Mouse (Mus musculus) kidney, postnatal 25 days (tissue): Measurements from ENCODE around the gene Trmt112.
A peak's percentile ranks its signal among the peaks of the same experiment; 100 is the strongest.

Experiments
- DNase-seq, 2 experiments: peaks; one replicate each; pipeline ENCODE4 v3.0.0; 2021; ENCODE audit warnings: mixed read lengths in 2 of 2

Trmt112 gene

GRCm38 (mm10) chr19:6950613-6951153, 41.2 kb downstream of the Trmt112 start:
- peak; percentile 49 to 68 for DNase-seq

- DNase-seq = peak; percentile 95 to 98
Observed at GRCm38 (mm10) chr19:6951381-6951968, 42.0 kb downstream of the Trmt112 start.

- peak; percentile 87 to 95 for DNase-seq
Observed at GRCm38 (mm10) chr19:6951994-6952711, 42.7 kb downstream of the Trmt112 start.

GRCm38 (mm10) chr19:6952712-6953037, 43.2 kb downstream of the Trmt112 start:
- DNase-seq = peak; percentile 62 to 86

- DNase-seq = peak; percentile 76 to 84
Observed at GRCm38 (mm10) chr19:6954046-6954445, 44.5 kb downstream of the Trmt112 start.

- DNase-seq = no peak
Observed at GRCm38 (mm10) chr19:6955424-6955823, 45.9 kb downstream of the Trmt112 start.

GRCm38 (mm10) chr19:6956461-6956860, 47.0 kb downstream of the Trmt112 start:
- DNase-seq = peak in 1 of 2 experiments; percentile 34
